Mouse (Mus musculus): Measurements from ENCODE around the gene Spsb1. TPM values are rescaled to one million over a fixed set of nuclear protein-coding genes. Genes with fewer than 3 reads are reported as not detected.

Spsb1 gene
- polyA plus RNA-seq, 1 experiment from 2014 or later = 7.0 TPM

DNA sequence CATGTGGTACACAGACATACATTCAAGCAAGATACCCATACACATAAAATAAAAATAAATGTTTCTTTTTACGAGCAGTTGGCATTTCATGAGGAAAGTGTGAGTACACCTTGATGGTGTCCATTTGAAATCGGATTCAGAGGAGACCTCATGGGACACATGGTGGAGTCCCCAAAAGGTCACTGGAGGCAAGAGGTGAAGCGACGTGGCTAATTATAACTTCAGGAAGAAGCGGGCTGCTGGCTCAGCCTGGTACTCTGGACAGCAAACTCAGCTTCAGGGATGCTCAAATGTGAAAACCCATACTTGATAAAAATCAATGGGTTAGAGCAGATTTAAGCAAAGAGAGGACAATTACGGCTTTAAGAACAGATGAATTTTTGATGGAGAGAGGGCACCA is 33.5 kb upstream of the Spsb1 start:
- Histone ChIP-seq H3K27ac (peak overlapping the region; percentile 69), H3K9ac (peak overlapping the region; percentile 51), H3K4me3 (replicated peaks; ENCODE audit: low read length) (0 out of 2 replicates have a peak overlapping the region, but pooled peaks have one; percentile 10), H3K4me2 (replicated peaks) (peak overlapping the region; percentile 51), H3K27me3 (ENCODE audit: control insufficient read depth, insufficient read depth, low read length) (no peaks in the 10 kb centered on the region), H3K9me3 (ENCODE audit: control insufficient read depth, low read length) (no peaks in the 10 kb centered on the region), H3K36me3 (replicated peaks; ENCODE audit: control insufficient read depth, insufficient read depth) (no peaks in the 10 kb centered on the region), H3K4me1 (replicated peaks; ENCODE audit: control insufficient read depth, insufficient read depth, low read length) (peaks cover 22% of the 10 kb centered on the region)
- ATAC-seq (ENCODE audit: low FRiP score) (no peak), DNase-seq (ENCODE audit: low spot score) (no peak)
- WGBS = 68% methylated on average over 6 of the region's 6 CpGs

DNA sequence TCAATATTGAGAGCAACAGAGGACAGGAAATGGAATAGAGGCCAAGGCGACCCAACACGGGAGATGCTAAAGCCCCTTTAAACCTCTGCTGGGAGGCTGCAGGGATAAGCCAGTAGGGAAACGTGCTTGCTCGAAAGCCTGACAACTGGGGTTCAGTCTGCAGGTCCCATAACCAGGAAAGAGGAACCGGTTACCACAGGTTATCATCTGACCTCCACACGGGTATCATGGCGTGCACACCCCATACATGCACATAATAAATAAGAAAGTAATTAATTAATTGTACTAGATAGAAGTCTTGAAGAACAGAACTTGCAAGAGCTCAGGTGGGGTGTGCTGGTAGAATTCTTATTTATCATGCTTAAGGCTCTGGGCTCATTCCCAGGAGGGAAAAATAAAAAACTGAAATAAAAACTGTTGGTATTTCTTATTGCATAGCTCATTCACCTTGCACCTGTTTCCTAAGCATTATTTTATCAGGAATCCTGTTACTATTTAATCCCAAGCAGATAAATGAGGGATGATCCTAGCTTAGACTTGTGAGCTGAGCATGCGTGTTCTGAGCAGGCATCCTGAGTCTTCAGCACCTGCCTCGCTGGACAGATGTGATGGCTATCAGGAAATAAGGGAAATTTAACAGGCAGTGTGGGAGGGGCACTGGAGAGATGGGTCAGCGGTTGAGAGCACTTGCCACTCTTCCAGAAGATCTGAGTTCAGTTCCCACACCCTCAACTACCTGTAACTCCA is 32.0 kb upstream of the Spsb1 start:
- WGBS = 86% methylated on average over 10 of the region's 10 CpGs
- DNase-seq (ENCODE audit: low spot score) (no peak), ATAC-seq (ENCODE audit: low FRiP score) (no peak)
- Histone ChIP-seq H3K4me2 (replicated peaks) (no peak overlapping the region), H3K9me3 (ENCODE audit: control insufficient read depth, low read length) (no peaks in the 10 kb centered on the region), H3K9ac (no peak overlapping the region), H3K36me3 (replicated peaks; ENCODE audit: control insufficient read depth, insufficient read depth) (no peaks in the 10 kb centered on the region), H3K27me3 (ENCODE audit: control insufficient read depth, insufficient read depth, low read length) (no peaks in the 10 kb centered on the region), H3K27ac (no peak overlapping the region), H3K4me1 (replicated peaks; ENCODE audit: control insufficient read depth, insufficient read depth, low read length) (peaks cover 22% of the 10 kb centered on the region), H3K4me3 (replicated peaks; ENCODE audit: low read length) (no peak overlapping the region)

DNA sequence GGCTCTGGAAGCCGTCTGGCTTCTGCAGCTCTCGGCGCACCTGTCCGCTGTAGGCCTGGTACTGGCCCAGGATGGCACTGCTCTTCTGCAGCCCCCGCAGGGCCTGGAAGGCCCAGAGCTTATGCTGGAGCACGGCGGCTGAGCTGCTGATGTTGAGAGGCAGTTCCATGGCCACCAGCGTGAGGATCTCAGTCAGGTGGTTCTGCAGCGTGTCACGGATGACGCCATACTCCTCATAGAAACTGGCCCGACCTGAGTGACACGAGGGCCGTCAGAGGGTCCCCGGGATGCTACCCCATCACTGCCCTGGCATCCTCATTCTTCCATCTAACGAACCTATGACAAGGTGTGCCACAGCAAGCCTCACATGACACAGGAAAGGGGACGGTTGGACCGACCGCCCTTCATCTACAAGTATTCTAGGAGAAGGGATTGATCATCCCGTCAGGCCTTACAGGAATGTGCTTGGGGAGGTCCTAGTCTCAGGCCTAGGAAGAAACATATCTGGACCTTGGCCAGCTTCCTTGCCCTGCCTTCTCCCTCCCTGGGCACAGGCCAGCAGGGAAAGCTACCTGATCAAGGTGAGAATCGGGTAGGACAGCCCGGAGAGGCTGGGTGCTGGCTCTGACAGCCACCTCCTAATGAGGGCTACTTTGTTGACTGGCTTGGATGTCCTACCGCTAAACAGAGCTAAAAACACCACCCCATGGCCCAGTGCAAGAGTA is 29.2 kb upstream of the Spsb1 start:
- DNase-seq (ENCODE audit: low spot score) (no peak), ATAC-seq (ENCODE audit: low FRiP score) (no peak)
- Histone ChIP-seq H3K9ac (no peak overlapping the region), H3K27me3 (ENCODE audit: control insufficient read depth, insufficient read depth, low read length) (no peaks in the 10 kb centered on the region), H3K36me3 (replicated peaks; ENCODE audit: control insufficient read depth, insufficient read depth) (no peaks in the 10 kb centered on the region), H3K4me1 (replicated peaks; ENCODE audit: control insufficient read depth, insufficient read depth, low read length) (peaks cover 5% of the 10 kb centered on the region), H3K4me2 (replicated peaks) (no peak overlapping the region), H3K27ac (no peak overlapping the region), H3K4me3 (replicated peaks; ENCODE audit: low read length) (no peak overlapping the region), H3K9me3 (ENCODE audit: control insufficient read depth, low read length) (no peaks in the 10 kb centered on the region)
- 92% methylated on average over 23 of the region's 23 CpGs for WGBS

DNA sequence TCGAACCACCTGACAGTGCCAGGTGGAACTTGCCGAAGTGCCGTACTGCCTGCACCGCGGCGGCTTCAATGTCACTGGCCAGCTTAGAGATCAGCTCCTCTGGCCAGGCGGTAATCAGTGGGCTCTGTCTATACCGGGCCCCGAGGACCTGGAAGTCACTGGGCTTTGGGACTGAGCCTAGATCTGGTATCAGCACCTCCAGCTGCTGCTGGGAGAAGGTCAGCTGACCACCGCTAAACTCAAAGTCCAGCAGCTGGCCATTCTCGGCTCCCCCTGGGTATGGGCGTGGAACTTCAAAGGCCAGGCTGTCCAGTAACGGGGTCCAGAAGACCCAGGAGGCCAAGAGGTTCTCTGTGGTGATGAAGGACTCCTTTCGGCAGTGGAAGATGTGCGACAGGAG is 27.3 kb upstream of the Spsb1 start:
- Histone ChIP-seq H3K9me3 (ENCODE audit: control insufficient read depth, low read length) (no peaks in the 10 kb centered on the region), H3K4me2 (replicated peaks) (no peak overlapping the region), H3K27me3 (ENCODE audit: control insufficient read depth, insufficient read depth, low read length) (no peaks in the 10 kb centered on the region), H3K36me3 (replicated peaks; ENCODE audit: control insufficient read depth, insufficient read depth) (no peaks in the 10 kb centered on the region), H3K27ac (no peak overlapping the region), H3K9ac (no peak overlapping the region), H3K4me1 (replicated peaks; ENCODE audit: control insufficient read depth, insufficient read depth, low read length) (peaks cover 14% of the 10 kb centered on the region; the same call in 1 of the 2 replicates), H3K4me3 (replicated peaks; ENCODE audit: low read length) (no peak overlapping the region)
- DNase-seq (ENCODE audit: low spot score) (no peak), ATAC-seq (ENCODE audit: low FRiP score) (no peak)
- WGBS = 89% methylated on average over 15 of the region's 15 CpGs

DNA sequence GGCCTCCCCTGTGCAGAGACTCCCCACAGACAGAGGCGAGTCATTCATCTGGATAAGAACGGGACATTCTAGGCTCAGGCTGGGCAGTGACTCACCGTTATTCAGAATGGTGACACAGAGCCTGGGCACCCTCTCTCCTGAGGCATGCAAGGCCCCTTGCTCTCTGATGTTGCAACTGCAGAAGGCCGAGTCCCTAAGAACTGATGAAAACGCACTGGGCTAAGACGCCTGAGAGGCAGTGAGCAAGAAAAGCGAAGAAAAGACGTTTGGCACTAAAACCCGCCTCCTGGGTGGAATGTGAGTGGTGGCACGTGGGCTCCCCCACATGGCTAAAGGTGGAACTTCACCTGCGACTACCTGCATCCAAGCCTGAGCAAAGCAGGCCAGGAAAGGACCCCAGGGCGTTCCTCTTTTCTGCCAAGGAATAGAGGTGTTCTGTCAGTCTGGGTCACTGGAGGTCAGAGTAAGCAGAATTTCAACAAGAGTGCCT is 25.0 kb upstream of the Spsb1 start:
- 0 out of 2 replicates have a peak overlapping the region, but pooled peaks have one; percentile 16 for H3K9ac ChIP-seq
- H3K27ac ChIP-seq = no peak overlapping the region
- WGBS = 2% methylated on average over 12 of the region's 12 CpGs

DNA sequence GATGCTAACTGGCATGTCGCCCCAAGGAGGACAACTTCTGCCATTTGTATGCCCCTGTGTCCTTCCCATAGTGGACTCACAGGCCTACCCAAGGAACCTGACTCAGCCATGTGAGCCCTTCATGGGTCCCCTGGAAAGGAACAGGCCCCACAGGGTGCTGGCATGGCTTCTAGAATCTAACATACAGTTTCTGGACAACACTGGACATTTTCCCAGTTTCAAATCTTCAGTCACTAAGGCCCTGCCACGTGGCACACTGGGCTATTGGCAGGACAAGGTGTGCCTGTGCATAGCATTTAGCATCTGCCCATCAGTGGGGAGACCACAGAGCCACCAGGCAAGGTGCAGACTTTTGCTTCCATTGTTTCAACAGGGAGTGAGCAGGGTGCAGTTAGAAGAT is 24.0 kb upstream of the Spsb1 start:
- DNase-seq (ENCODE audit: low spot score) (no peak), ATAC-seq (ENCODE audit: low FRiP score) (no peak)
- WGBS = 73% methylated on average over 2 of the region's 2 CpGs
- H3K4me2 ChIP-seq (replicated peaks) = no peak overlapping the region
- H3K9ac ChIP-seq = no peak overlapping the region
- no peaks in the 10 kb centered on the region for H3K36me3 ChIP-seq (replicated peaks; ENCODE audit: control insufficient read depth, insufficient read depth)
- H3K27ac ChIP-seq = no peak overlapping the region
- H3K9me3 ChIP-seq (ENCODE audit: control insufficient read depth, low read length) = no peaks in the 10 kb centered on the region
- H3K27me3 ChIP-seq (ENCODE audit: control insufficient read depth, insufficient read depth, low read length) = no peaks in the 10 kb centered on the region
- H3K4me3 ChIP-seq (replicated peaks; ENCODE audit: low read length) = no peak overlapping the region
- H3K4me1 ChIP-seq (replicated peaks; ENCODE audit: control insufficient read depth, insufficient read depth, low read length) = peaks cover 14% of the 10 kb centered on the region; the same call in 1 of the 2 replicates

More for the DNA sequence above, 25.0 kb upstream of the Spsb1 start:
- no peak overlapping the region; the same call in 1 of the 2 replicates for H3K4me3 ChIP-seq (replicated peaks; ENCODE audit: low read length)
- H3K36me3 ChIP-seq (replicated peaks; ENCODE audit: control insufficient read depth, insufficient read depth) = no peaks in the 10 kb centered on the region
- H3K4me2 ChIP-seq (replicated peaks) = peak overlapping the region; percentile 43
- H3K4me1 ChIP-seq (replicated peaks; ENCODE audit: control insufficient read depth, insufficient read depth, low read length) = peaks cover 14% of the 10 kb centered on the region; the same call in 1 of the 2 replicates
- H3K27me3 ChIP-seq (ENCODE audit: control insufficient read depth, insufficient read depth, low read length) = no peaks in the 10 kb centered on the region
- ATAC-seq (ENCODE audit: low FRiP score) = peak; percentile 38; the same call in 1 of the 2 replicates
- DNase-seq (ENCODE audit: low spot score) = peak; percentile 88
- no peaks in the 10 kb centered on the region for H3K9me3 ChIP-seq (ENCODE audit: control insufficient read depth, low read length)

DNA sequence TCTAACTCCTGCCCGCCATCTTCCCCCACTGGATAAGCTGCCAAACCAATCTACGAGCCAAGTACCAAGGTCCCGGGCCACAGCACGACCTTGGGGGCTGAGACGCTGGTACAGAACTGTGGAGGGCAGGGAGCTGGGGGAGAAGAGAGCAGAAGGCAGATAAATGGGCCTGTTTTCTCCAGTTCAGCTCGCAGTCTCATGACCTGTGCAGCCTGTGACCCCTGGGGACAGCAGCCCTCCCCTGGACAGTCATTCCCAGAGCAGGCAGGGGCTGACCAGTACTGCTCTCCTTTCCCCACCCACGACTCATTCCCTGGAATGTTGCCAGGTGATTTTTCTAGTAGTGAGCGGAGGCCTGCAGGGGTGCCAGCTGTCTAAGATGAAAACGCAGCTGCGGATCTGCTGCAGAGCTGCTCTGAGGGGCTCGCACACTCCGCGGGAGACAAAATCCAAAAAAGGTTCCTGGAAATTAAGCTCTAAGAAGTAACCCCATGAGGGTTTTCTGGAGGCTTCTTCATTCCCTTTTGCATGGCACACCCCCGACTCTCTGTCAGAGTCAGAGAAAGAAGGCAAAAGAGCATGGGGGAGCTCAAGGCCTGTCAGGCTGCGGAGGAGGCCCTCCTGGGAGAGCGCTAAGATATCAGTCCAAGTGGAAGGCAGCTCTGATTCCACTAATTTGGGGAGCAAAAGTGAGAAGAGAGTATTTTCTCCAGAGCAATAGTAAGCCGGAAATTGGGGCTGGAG is 23.1 kb upstream of the Spsb1 start:
- Histone ChIP-seq H3K4me3 (replicated peaks; ENCODE audit: low read length) (no peak overlapping the region), H3K27me3 (ENCODE audit: control insufficient read depth, insufficient read depth, low read length) (no peaks in the 10 kb centered on the region), H3K27ac (peak overlapping the region; percentile 32; the same call in 1 of the 2 replicates), H3K9me3 (ENCODE audit: control insufficient read depth, low read length) (no peaks in the 10 kb centered on the region), H3K4me1 (replicated peaks; ENCODE audit: control insufficient read depth, insufficient read depth, low read length) (peaks cover 14% of the 10 kb centered on the region; the same call in 1 of the 2 replicates), H3K36me3 (replicated peaks; ENCODE audit: control insufficient read depth, insufficient read depth) (no peaks in the 10 kb centered on the region), H3K9ac (no peak overlapping the region), H3K4me2 (replicated peaks) (no peak overlapping the region)
- ATAC-seq (ENCODE audit: low FRiP score) (peak; percentile 28; the same call in 1 of the 2 replicates), DNase-seq (ENCODE audit: low spot score) (peak; percentile 58)
- 50% methylated on average over 17 of the region's 17 CpGs for WGBS

DNA sequence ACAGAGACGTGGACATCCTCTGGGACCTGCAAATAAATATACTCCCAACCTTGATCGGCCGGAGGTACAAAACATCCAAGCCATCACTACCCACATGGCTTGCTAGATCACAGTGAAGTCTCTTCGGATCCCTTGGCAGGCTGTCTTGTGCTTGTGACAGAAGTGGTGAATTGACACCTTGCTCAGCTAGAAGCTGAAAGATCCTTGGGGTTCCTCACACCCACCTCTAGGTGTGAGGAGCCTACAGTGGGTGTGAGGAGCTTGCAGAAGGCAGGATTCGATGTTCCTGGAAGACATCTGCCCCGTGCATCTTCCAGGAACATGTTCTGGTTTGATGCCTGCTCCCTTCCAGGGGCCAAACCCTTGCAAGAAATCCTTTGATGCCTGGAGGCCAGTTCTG is 22.3 kb upstream of the Spsb1 start:
- no peak overlapping the region for H3K27ac ChIP-seq
- ATAC-seq (ENCODE audit: low FRiP score) (no peak), DNase-seq (ENCODE audit: low spot score) (no peak)
- 84% methylated on average over 6 of the region's 6 CpGs for WGBS
- no peak overlapping the region for H3K9ac ChIP-seq
- peaks cover 14% of the 10 kb centered on the region; the same call in 1 of the 2 replicates for H3K4me1 ChIP-seq (replicated peaks; ENCODE audit: control insufficient read depth, insufficient read depth, low read length)
- no peaks in the 10 kb centered on the region for H3K36me3 ChIP-seq (replicated peaks; ENCODE audit: control insufficient read depth, insufficient read depth)
- H3K4me3 ChIP-seq (replicated peaks; ENCODE audit: low read length) = no peak overlapping the region
- H3K4me2 ChIP-seq (replicated peaks) = no peak overlapping the region
- no peaks in the 10 kb centered on the region for H3K27me3 ChIP-seq (ENCODE audit: control insufficient read depth, insufficient read depth, low read length)
- H3K9me3 ChIP-seq (ENCODE audit: control insufficient read depth, low read length) = no peaks in the 10 kb centered on the region

All from hindbrain, embryonic 14.5 days (tissue).